Mouse (Mus musculus) ES-CJ7 (cell line): ENCODE results near the gene Sowahd.
A peak's percentile ranks its signal among the peaks of the same experiment; 100 is the strongest.
"Not testable (repeated sequence)": the region's sequence is repeated elsewhere in the genome, so short reads cannot be mapped to it uniquely, and the experiment has no call there.

Source experiments
- DNase-seq: peaks from one replicate; pipeline ENCODE4 v3.0.0; 2011; ENCODE audit warnings: low read depth, low spot score

Sowahd gene

GRCm38 (mm10) chrX:37048066-37048889 is at the start of gene Sowahd:
Gene Sowahd (plus strand): TSS chrX:37048845.
- DNase-seq, result peak; percentile 43

GRCm38 (mm10) chrX:37013870-37014269 is 34.8 kb upstream of the Sowahd start:
- no peak for DNase-seq

GRCm38 (mm10) chrX:37018150-37018654 is 30.4 kb upstream of the Sowahd start:
- no peak for DNase-seq

GRCm38 (mm10) chrX:37019045-37019444 is 29.6 kb upstream of the Sowahd start:
- peak; percentile 34 for DNase-seq

GRCm38 (mm10) chrX:37022690-37023089 is 26.0 kb upstream of the Sowahd start:
- DNase-seq, result peak; percentile 33

- DNase-seq, result no peak
These were observed 24.9 kb upstream of the Sowahd start for GRCm38 (mm10) chrX:37023652-37024309.

GRCm38 (mm10) chrX:37028378-37028777 is 20.3 kb upstream of the Sowahd start:
- no peak for DNase-seq

GRCm38 (mm10) chrX:37042726-37043125 is 5.9 kb upstream of the Sowahd start:
- peak; percentile 28 for DNase-seq

GRCm38 (mm10) chrX:37048890-37049823 is 512 bp downstream of the Sowahd start:
- DNase-seq, result no peak

GRCm38 (mm10) chrX:37063902-37064301 is 15.3 kb downstream of the Sowahd start:
- DNase-seq, result no peak

- no peak for DNase-seq
These were observed 18.7 kb downstream of the Sowahd start for GRCm38 (mm10) chrX:37067299-37067698.

GRCm38 (mm10) chrX:37068766-37069165 is 20.1 kb downstream of the Sowahd start:
- DNase-seq, result no peak

GRCm38 (mm10) chrX:37074262-37074892 is 25.7 kb downstream of the Sowahd start:
- DNase-seq, result peak; percentile 57

- peak; percentile 81 for DNase-seq
These were observed 28.0 kb downstream of the Sowahd start for GRCm38 (mm10) chrX:37076651-37077050.

GRCm38 (mm10) chrX:37080345-37080744 is 31.7 kb downstream of the Sowahd start:
- DNase-seq, result not testable (repeated sequence)

- no peak for DNase-seq
These were observed 32.5 kb downstream of the Sowahd start for GRCm38 (mm10) chrX:37081194-37081593.

GRCm38 (mm10) chrX:37084318-37084926 is 35.8 kb downstream of the Sowahd start:
- DNase-seq, result peak; percentile 12

- DNase-seq, result peak; percentile 89
These were observed 36.4 kb downstream of the Sowahd start, which contains the start of gene Rpl39 for GRCm38 (mm10) chrX:37084927-37085660. Gene Rpl39 (minus strand): TSS chrX:37085402.

GRCm38 (mm10) chrX:37085665-37086064 is 37.0 kb downstream of the Sowahd start:
- no peak for DNase-seq

GRCm38 (mm10) chrX:37088778-37089177 is 40.1 kb downstream of the Sowahd start:
- no peak for DNase-seq
